Mouse (Mus musculus): ENCODE data around the gene Palld.

DNA sequence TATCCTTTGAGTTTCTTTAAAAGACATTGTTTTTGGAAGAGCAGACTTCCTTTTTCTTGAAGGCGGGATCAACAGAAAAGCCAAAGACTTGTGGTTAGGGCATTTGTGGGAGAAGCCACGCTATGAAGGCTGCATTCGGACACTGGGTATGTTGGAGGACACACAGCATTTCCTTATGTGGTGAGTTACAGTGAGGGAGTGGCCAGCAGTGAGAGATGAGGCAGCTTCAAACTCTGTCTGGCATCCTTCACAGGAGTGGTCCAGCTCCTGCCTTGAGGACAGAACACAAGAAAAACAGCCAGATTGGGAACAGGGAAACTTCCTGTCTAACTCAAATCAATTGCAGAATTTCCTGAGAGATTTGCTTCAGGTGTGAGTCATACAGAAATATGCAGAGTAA lies 281.2 kb downstream of the Palld start:
- no peak for TF ChIP-seq CTCF (IDR thresholded peaks at IDR 0.05; ENCODE audit: extremely low read depth, insufficient read depth, insufficient read length, insufficient replicate concordance)
- TF ChIP-seq POLR2A (IDR thresholded peaks at IDR 0.05; ENCODE audit: low read depth, low read length): no peak

Measured in spleen, adult 2 months (tissue).